Mouse (Mus musculus) Muller cell, postnatal 12 days (primary cell): ENCODE measurements around the gene Fkbp1b.
"Not testable (repeated sequence)": the region's sequence is repeated elsewhere in the genome, so short reads cannot be mapped to it uniquely, and the experiment has no call there.

Experiments
- DNase-seq: peaks from one replicate; pipeline ENCODE4 v3.0.0-alpha.2; 2015; ENCODE audit errors: inconsistent ontology term

Gene Fkbp1b

DNA sequence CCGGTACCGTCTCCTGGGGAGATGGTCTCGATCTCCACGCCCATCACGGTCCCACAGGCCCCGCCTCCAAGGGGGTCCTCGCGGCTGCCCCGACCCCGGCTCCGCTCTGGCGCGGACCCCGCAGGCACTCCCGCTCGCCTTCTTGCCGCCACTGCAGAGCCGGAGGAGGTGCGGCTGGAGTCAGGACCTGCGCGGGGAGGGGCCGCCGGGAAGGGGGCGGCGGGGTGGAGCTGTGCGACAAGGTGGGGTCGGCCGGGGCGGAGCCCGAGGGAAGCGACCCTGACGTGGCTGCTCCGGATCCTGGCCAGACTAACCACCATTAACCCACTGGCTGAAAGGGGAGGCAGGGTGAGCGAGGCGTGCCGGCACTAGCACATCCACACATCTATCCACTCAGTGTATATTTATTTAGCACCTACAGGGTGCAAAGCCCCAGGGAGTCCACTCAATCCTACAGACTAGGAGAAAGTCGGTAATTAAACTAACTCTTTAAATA lies at the start of gene Fkbp1b:
Gene Fkbp1b, minus strand, starts transcription at position 200 of the 496 bp plus-strand sequence.
- DNase-seq: peak; percentile 83

DNA sequence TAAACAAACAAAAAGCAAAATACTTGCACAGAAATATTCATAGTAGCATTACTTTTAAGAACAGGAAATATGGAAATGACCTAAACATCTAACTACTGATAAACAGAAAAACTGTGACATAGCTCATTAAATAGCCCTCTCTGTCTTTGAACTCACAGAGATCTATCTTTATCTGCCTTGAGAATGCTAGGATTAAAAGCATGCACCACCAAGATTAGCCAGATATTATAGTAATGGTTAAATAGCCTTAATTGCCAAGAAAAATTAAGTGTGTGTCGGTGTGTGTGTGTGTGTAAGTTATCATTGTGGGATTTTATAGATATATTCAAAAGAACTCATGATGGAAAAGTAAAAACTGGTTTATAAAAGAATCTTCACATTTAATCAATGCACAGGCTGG lies 48.5 kb upstream of the Fkbp1b start:
- no peak for DNase-seq

DNA sequence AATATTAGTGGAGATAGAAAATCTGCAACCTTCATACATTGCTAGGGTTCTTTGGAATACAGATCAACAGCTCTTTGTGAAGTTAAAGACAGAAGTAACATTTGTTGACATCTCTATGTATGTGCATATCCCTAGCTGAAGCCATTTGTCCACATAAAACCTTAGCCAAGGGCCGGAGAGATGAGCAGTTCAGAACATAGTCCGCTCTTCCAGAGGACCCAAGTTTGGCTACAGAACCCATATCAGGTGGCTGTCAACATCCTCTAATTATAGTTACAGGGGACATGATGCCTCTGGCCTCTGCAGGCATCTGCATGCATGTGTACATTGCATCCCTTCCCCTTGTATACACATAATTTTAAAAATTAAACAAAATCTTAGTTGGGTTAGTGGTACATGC lies 47.9 kb upstream of the Fkbp1b start:
- no peak for DNase-seq

DNA sequence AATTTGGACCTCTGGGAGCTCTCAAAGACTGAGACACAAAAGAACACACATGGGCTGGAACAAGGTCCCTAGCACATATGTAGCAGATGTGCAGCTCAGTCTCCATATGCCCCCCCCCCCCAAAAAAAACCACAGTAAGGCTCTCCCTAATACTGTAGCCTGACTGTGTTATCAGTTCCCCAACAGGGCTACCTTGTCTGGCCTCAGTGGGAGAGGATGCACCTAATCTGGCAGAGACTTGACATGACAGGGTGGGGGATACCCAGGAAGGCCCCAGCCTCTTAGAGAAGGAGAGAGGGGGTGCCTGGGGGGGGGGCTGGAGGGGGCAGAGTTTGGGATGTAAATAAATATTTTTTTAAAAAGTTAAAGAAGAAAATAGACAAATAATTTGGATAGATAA lies 47.3 kb upstream of the Fkbp1b start:
- no peak for DNase-seq

DNA sequence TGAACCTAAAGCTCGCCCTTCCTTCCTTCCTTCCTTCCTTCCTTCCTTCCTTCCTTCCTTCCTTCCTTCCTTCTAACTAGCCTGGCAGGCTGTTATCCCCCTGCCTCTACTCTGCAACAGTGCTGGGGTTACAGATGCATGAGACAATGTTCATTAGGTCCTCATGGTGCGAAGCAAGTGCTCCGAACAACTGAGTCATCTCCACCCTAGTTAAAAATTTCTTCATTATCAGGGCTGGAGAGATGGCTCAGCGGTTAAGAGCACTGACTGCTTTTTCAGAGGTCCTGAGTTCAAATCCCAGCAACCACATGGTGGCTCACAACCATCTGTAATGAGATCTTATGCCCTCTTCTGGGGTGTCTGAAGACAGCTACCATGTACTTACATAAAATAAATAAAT lies 45.2 kb upstream of the Fkbp1b start:
- DNase-seq: not testable (repeated sequence)

DNA sequence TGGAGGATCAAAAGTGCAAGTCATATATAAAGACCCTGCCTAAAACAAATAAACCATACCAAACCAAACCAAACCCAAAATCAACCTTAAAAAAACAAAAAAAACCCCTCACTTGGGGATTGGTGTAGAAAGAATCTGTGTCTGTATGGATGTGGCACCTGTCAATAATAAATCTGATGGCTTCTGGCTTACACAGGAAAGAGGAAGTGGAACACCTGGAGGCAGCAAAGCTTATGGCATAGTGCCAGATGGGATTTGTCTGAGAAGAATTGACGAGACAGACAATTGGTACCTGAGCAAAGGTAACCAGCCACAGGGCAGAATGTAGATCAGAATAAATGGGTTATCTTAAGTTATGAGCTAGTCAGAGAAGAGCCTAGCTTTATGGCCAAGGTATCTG lies 43.7 kb upstream of the Fkbp1b start:
- DNase-seq: no peak

DNA sequence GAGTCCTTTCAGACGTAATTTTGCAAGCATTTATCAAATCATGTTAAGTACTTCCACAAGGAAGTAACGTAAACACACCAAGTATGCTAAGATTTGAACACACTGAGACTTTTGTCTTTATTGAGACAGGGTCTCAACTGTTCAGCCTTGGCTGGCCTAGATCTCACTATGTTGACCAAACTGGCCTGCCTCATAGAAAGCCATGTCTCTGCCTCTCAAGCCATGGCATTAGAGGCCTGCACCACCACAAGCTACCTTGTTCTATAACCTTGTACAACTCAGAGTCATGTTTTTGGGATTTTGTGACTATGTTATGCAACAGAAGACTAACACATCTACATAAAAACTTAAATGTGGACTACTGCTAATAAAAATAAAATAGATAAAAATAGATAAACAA lies 40.7 kb upstream of the Fkbp1b start:
- no peak for DNase-seq

DNA sequence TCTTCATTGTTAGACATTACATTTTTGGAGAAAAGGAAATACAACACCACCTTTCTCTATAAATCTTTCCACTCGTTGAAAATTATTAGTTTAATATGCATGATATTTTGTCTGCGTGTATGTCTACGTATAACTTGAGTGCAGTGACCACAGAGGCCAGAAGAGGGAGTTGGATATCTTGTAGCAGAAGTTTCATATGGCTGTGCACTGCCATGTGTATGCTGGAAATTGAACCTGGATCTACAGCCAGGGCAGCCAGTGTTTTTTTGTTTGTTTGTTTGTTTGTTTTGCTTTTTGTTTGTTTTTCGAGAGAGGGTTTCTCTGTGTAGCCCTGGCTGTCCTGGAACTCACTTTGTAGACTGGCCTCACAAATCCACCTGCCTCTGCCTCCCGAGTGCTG lies 37.7 kb upstream of the Fkbp1b start:
- DNase-seq: no peak

DNA sequence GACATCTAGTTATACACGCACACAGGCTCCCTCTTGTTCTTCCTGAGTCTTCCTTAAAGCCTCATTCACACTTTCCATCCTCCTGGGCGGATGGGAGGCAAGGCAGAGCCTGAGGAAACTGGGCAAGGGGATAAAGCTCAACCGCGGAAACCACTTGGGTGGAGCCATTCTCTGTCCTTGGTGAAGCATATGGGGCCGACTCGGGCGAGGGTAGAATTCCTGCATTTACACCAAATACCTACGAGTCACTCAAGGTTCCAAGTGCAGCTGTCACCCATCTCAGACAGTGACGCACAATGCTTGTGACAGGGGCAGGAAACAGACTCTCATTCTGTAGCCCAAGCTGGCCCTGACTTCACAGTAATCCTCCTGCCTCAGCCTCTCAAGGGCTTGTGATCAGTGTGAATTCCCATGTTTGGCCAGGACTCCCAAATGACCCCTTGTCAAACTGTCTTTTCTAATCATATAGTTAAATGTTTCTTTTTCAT lies 36.9 kb upstream of the Fkbp1b start:
- no peak for DNase-seq

DNA sequence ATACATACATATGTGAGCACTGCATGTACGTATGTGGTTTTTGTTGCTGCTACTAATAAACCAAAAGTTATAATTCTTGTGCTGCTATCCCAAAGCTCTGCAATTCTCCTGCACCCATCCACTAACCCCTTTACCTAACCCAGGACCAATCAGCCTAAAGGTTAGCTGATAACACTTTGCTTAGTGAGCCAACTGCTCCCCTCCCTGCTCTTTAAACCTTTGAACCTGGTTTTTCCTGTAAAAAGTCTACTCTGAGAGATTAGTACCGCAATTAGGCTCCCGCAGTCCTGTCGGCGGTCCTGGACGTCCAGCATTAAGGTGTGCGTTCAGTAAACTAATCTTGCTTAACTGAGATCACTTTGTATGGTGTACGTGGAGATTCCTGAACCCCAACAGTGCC lies 34.2 kb upstream of the Fkbp1b start:
- DNase-seq: no peak

DNA sequence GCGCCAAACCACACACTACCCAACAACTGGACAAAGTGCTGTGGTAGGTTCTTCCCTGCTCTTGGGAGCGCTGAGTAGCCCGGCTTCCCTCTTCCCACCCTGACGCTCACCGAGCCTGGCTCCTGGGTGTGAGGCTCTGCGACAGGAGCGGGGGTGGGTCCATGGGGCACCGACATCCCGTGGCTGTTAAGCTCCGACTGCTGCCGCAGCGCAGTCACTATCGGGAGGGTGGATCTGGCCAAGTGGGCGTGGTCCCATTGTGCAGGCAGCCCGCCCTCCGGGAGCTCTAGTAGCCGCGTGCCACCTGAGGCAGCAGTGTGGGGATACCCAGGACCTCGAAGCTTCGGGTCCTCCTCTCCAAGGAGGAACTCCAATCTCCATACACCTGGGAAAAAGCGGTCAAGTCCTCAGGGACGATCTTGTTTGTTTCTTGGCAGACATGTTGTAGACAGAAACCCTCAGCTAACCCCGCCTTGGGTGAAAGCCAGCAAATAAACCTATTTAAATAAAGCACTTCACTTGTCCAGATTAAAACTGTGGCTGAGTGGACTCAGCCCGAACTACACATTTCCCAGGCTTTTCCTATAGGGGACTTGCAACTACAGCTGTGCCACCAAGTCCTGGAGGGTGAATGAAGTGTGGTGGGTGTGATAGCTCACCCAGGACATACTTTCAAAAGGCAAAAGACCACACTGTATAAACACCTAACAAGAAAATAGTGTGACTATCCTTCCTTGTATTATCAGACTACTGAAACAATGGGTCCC lies 33.0 kb upstream of the Fkbp1b start, which contains the start of gene Mfsd2b:
Gene Mfsd2b, minus strand, starts transcription at position 199 of the 767 bp plus-strand sequence.
- peak; percentile 78 for DNase-seq

DNA sequence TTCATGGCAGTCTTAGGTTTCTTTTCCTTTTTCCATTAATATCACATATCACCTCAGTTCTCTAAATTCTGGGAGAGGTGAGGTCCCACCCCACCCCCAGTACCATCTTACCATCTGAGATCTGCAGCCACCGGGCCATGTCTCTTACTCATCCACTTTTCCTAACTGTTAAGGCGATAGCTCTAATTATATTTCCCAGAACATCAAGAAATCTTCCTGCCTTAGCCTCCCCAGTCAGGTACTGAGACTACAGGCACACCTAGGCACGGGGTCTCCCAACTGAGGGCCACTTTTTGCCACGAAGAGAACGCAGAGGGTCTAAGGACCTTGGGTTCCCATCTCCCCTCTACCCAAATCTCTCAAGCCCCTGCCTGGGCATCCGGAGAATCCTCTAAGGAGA lies 32.1 kb upstream of the Fkbp1b start:
- no peak for DNase-seq

DNA sequence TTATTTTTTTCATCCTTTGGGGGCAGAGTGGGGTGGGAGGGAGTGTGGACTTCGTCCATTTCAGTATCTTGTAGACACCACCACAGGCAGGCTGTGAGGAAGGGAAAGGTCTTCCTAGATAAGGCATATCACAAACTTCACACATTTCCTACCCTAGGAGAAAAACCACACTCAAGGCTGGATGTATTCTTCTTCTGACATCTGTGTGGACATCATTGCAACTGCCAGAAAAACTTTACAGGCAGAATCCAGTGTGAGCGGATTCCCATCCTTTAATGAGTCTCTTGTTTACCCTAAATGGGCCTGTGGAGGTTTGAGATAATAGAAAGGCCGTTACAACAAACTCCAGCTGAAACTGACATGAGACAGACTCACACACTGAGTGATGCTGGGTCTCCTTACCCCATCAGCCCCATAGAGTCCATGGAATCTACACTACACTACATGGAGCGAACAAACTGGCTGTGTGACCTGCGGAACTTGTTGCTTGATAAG lies 31.6 kb upstream of the Fkbp1b start:
- DNase-seq: no peak

DNA sequence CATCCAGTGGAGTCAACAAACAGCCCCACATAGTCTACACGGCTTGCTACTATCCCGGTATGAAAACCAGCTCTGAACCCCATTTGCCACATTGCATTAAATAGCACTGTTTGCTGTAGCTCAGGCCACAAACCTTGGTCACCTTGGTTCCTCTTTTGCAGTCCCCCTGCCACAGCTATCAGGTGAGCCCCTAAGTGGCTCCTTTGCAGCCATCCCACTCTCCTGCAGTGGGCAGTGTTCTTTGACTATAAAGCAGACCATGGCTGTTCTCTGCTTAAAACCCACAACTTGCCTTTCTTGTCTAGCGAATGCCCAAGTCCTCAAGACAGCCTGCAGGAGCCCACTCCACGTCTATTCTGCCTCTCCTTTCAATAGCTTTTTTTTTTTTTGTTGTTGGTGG lies 30.9 kb upstream of the Fkbp1b start:
- DNase-seq: no peak

DNA sequence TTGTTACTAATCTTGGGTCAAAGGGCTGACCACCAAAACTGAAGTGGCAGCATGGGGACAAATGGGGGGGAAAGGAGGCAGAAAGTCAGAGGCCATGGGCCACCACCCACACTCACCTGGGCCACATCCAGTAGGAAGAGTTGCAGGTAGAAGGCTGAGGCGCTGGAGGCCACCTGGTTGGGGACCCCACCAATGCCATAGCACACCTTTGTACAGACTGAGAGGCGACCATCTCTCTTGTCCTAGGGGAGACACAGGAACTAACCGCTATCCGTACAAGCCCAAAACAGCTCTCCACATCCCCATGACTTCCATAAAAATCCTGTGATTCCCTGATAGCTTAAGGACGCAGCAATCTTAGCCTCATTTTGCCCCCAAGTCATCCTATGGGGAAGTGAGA lies 29.9 kb upstream of the Fkbp1b start:
- no peak for DNase-seq

DNA sequence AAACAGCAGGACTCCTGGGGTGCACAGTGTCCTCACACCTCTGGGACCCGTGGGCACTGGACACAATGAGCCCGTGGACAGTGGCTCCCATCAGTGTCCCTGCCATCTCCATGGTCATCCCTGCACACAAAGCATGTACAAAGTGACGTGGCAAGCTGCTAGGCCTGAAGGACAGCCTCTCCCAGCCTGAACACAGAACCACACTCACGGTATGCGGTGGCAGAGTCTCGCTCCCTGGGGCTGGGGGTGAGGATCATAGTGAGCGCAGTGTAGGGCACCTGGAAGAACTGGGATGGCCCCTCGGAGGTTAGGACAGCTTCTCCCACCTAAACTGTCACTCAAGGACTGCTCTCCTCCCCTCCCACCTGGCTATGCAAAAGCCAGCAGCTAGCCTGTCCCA lies 27.5 kb upstream of the Fkbp1b start:
- no peak for DNase-seq

DNA sequence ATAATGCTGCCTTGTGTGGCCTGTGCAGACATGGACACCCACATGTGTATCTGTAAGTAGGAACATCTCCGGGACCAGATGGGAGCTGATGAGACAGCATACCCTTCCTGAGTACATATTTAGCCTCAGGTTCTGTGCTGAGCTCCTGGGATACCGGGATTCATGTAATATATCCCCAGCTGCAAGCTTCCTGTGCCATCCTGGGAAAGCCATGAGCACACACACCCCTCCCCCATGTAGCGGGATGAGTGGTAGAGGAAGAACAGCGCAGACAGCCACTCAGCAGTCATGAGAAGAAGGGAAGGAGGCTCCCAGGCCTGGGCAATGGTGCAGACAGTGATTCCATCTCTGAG lies 22.9 kb upstream of the Fkbp1b start:
- DNase-seq: no peak

DNA sequence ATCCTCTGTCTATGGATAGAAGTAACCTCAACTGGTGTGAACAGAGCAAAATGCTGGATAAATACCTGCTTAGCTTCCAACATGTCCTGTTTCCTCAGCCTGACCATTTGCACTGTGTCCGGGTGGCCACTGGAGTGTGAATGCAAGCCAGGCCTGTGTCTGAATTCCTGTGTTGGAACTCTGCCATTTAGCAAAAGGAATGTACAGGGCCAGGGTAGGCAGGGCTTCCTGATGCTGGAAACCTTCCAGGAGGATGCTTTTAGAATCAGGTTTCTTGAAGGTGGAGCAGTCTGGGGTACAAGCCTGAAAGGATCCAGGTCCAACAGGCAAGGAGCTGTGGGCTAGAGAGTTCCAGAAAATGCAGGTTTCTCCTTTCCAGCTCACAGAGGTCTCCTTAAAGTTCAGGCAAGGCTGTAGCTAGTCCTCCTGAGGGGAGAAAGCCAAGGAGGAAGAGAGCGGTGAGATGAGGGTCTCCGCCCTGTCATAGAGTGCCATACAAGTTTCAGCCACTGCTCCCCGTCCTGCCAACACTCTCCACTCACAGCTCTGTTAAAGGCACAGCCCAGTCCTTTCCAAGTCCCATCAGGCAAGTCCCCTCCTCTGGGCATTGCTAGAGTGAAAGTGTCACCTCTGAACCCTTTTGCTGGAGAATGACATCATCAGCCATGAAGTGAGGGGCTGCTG lies 22.4 kb upstream of the Fkbp1b start:
- peak; percentile 78 for DNase-seq

DNA sequence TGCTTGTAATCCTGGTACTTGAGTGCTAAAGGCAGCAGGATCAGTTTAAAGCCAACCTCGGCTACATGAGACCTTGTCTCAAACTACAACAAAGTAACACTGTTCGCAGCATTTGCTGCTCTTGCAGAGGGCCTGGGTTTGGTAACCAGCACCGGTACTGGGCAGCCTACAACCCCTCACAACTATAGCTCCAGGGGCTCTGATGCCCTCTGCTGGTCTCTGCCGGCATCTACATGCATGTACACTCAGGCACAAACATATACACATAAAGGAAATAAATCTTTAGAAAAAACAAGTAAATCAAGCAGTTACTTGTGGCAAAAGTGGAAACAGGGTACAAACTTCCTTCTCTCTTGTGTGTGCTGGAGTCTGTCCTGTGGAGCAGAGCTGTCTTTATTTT lies 21.3 kb upstream of the Fkbp1b start:
- no peak for DNase-seq

DNA sequence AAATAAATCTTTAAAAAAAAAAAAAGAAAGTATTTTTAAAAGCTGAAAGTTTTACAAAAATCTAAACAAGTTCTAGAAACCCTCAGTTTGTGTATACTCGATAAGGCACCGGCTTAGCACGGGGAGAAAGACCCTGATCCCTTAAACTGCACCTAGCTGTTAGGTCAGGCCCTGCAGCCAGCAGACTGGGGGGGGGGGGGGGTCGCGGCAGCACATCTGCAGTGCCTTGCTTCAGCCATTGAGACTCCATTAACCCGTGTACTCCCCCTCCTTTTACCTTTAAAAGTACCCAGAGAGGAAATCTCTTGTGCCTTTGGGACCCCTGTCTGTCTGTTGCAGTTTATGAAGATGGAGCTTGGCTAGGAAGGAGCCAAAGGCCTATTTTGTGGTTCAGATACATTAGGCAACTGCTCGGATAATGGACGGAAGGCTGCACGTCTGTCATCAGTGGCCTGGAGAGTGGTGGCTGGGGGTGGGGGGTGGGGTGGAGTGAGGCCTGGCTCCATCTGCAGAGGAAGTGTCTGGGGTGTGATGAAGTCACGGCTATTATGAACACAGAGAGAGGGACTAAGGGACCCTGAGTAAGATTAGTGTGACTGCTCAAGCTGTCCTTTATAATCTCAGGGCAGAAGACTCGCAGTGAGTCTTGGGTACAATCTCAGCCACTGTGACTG lies 18.0 kb upstream of the Fkbp1b start:
- no peak for DNase-seq

DNA sequence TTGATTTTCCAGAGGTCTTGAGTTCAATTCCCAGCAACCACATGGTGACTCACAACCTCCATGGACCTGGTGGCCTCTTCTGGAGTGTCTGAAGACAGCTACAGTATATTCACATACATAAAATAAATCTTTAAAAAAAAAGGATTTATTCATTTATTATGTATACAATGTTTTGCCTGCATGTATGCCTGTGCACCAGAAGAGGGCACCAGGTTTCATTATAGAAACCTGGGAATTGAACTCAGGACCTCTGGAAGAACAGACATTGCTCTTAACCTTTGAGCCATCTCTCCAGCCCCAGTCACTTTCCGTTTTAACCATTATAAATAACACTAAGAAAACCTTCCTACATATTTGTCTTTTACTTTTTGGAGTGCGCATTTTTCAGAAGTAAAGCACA lies 15.4 kb upstream of the Fkbp1b start:
- no peak for DNase-seq

DNA sequence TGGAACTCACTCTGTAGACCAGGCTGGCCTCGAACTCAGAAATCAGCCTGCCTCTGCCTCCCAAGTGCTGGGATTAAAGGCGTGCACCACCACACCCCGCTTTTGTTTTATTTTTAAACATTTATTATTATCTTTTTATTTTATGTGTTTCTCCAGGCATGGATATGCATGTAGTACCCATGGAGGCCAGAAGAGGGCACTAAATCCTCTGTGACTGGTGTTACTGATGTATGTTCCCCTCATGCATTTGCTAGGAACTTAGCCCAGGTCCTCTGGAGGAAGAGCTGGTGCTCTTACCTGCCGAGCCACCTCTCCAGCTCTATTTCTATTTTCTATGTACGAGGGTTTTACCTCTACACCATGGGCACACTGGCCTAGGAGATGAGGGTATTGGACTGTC lies 14.8 kb upstream of the Fkbp1b start:
- no peak for DNase-seq
